ENCODE assay signal across 8 mouse cellular contexts in genomic region chr7:36697118-36697855, GRCm38 (mm10). TPM values are rescaled to one million over a fixed set of nuclear protein-coding genes. Genes with fewer than 3 reads are reported as not detected.
DNase-seq lines count a peak whose midpoint lies in the region; ATAC-seq and TF ChIP-seq lines count a peak whose summit lies in the region.

No protein-coding gene starts in this region.

- H3K4me3 ChIP-seq in forebrain, embryonic 12.5 days (replicated peaks), result peak overlapping the region; percentile 74
- peak overlapping the region; percentile 87 for H3K4me3 ChIP-seq in limb, embryonic 10.5 days
- H3K4me3 ChIP-seq in midbrain, embryonic 12.5 days, result peak overlapping the region; percentile 92

- H3K27ac ChIP-seq in forebrain, embryonic 12.5 days, result peak overlapping the region; percentile 87
- peak overlapping the region; percentile 94 for H3K27ac ChIP-seq in limb, embryonic 10.5 days
- peak overlapping the region; percentile 79 for H3K27ac ChIP-seq in midbrain, embryonic 12.5 days (replicated peaks)

- peak overlapping the region; percentile 82 for H3K9ac ChIP-seq in forebrain, embryonic 12.5 days
- peak overlapping the region; percentile 82 for H3K9ac ChIP-seq in midbrain, embryonic 12.5 days (replicated peaks)

- TF ChIP-seq CTCF in brain, embryonic 14.5 days (IDR thresholded peaks at IDR 0.05; ENCODE audit: borderline replicate concordance, extremely low read depth, insufficient read depth, insufficient read length), result no peak

- ATAC-seq in forebrain, embryonic 12.5 days (ENCODE audit: low FRiP score), result peak; percentile 72
- peak; percentile 64 for ATAC-seq in midbrain, embryonic 12.5 days (ENCODE audit: low FRiP score, low read depth)

- H3K36me3 ChIP-seq in forebrain, embryonic 12.5 days (replicated peaks), result no peaks in the 10 kb centered on the region
- H3K36me3 ChIP-seq in limb, embryonic 10.5 days, result 0 out of 2 replicates have a peak, but pooled peaks cover 3% of the 10 kb centered on the region
- no peaks in the 10 kb centered on the region for H3K36me3 ChIP-seq in midbrain, embryonic 12.5 days

- H3K27me3 ChIP-seq in forebrain, embryonic 12.5 days, result peaks cover 40% of the 10 kb centered on the region
- peaks cover 39% of the 10 kb centered on the region for H3K27me3 ChIP-seq in limb, embryonic 10.5 days (ENCODE audit: low read depth, poor library complexity, severe bottlenecking)
- H3K27me3 ChIP-seq in midbrain, embryonic 12.5 days, result peaks cover 52% of the 10 kb centered on the region

- no peaks in the 10 kb centered on the region for H3K9me3 ChIP-seq in forebrain, embryonic 12.5 days
- H3K9me3 ChIP-seq in limb, embryonic 10.5 days (replicated peaks), result no peaks in the 10 kb centered on the region
- H3K9me3 ChIP-seq in midbrain, embryonic 12.5 days, result no peaks in the 10 kb centered on the region

- H3K4me2 ChIP-seq in forebrain, embryonic 12.5 days, result peak overlapping the region; percentile 99
- peak overlapping the region; percentile 96 for H3K4me2 ChIP-seq in midbrain, embryonic 12.5 days (replicated peaks)

- DNase-seq in adrenal gland, adult (ENCODE audit: inconsistent age in 2 of 2, low spot score in 1 of 2), result peak; percentile 69 to 86
- no peak for DNase-seq in adrenal gland, postnatal 25 days
- peak; percentile 76 for DNase-seq in brain, embryonic 14.5 days (ENCODE audit: low read depth)
- peak; percentile 72 to 84 for DNase-seq in heart, postnatal 14 days
- DNase-seq in limb, embryonic 10.5 days (ENCODE audit: low spot score), result no peak
- peak; percentile 68 for DNase-seq in testis, postnatal 14 days (ENCODE audit: low spot score)

- WGBS in forebrain, embryonic 12.5 days, result under 1% methylated on average over 28 of the region's 62 CpGs
- WGBS in limb, embryonic 10.5 days, result under 1% methylated on average over 48 of the region's 62 CpGs
- WGBS in midbrain, embryonic 12.5 days, result under 1% methylated on average over 35 of the region's 62 CpGs

- TF ChIP-seq POLR2A in brain, embryonic 14.5 days (IDR thresholded peaks at IDR 0.05; ENCODE audit: borderline replicate concordance, extremely low read depth, insufficient read depth, insufficient read length, poor library complexity, severe bottlenecking), result 0 out of 2 replicates have a peak, but pooled peaks have one; percentile 6

- intact Hi-C loops in heart, postnatal 14 days (cut with DNase I), result loop anchor here (10.0 kb wide), 2 partner anchors 278 to 648 kb away; no protein-coding TSS in a partner anchor

- H3K4me1 ChIP-seq in forebrain, embryonic 12.5 days, result peaks cover 32% of the 10 kb centered on the region
- H3K4me1 ChIP-seq in limb, embryonic 10.5 days, result peaks cover 64% of the 10 kb centered on the region
- H3K4me1 ChIP-seq in midbrain, embryonic 12.5 days, result peaks cover 33% of the 10 kb centered on the region

RNA-seq across cellular contexts. Expression of gene Tshz3, which starts 0.6 kb away (rescaled TPM):
- 4.2 and 4.7 TPM in 2 replicates for total RNA-seq in adrenal gland, postnatal 25 days (2021)
- 22.7 and 34.9 TPM in 2 replicates for polyA plus RNA-seq in brain, embryonic 14.5 days (2012; rRNA removed)
- 9.9 and 12.6 TPM in 2 replicates for polyA plus RNA-seq in forebrain, embryonic 12.5 days (2016; fragmentation: Nextera tagmentation; extraction: Ambion mirVana)
- total RNA-seq in heart, postnatal 14 days (2021), result 1 to 10 TPM; 5.7 to 6.1 TPM
- polyA plus RNA-seq in limb, embryonic 10.5 days (2016; fragmentation: Nextera tagmentation; extraction: Ambion mirVana), result 9.2 and 10.6 TPM in 2 replicates
- 4.9 and 5.6 TPM in 2 replicates for polyA plus RNA-seq in midbrain, embryonic 12.5 days (2016; fragmentation: Nextera tagmentation; extraction: Ambion mirVana)

Comparison
In these comparisons a context has a peak if more than half of its experiments do, and no peak if none do; other contexts are left out.
1. DNase-seq: peak in adrenal gland, adult (2 of 2), brain, embryonic 14.5 days (single experiment), heart, postnatal 14 days (2 of 2) and testis, postnatal 14 days (single experiment); none in adrenal gland, postnatal 25 days (single experiment) and limb, embryonic 10.5 days (single experiment).
2. Peak in every context shown above with its lines, with median percentiles within 50 percentile points of each other: H3K27ac ChIP-seq and H3K4me3 ChIP-seq.